Mouse (Mus musculus) testis, adult 2 months (tissue): ENCODE measurements around the gene Gm42669.

Experiments
- CTCF ChIP-seq: fragments of 200-500 bp; IDR thresholded peaks from 2 replicates; pipeline ENCODE4 v1.5.1; 2012; ENCODE audit warnings: low read depth, mild to moderate bottlenecking, inconsistent platforms, low read length, moderate library complexity; ENCODE audit not compliant: control insufficient read depth, insufficient read depth, insufficient replicate concordance
- POLR2A ChIP-seq: fragments of 200-500 bp; IDR thresholded peaks from 2 replicates; pipeline ENCODE4 v1.6.1; 2012; ENCODE audit warnings: low read depth, mild to moderate bottlenecking, inconsistent platforms, low read length, moderate library complexity; ENCODE audit not compliant: control insufficient read depth

- TF ChIP-seq POLR2A: no peak
- TF ChIP-seq CTCF: no peak
Observed at GRCm38 (mm10) chr5:107518602-107519001, 11.2 kb downstream of the Gm42669 start.
